Mouse (Mus musculus): ENCODE data around the gene C8a.

Gene C8a

GRCm38 (mm10) chr4:104876323-104876722 is at the start of gene C8a:
C8a (minus strand) TSS chr4:104876398.
- no peak for DNase-seq

GRCm38 (mm10) chr4:104925383-104925782 is 49.2 kb upstream of the C8a start:
- DNase-seq = no peak

- DNase-seq = peak; percentile 26
These were observed 41.8 kb upstream of the C8a start for GRCm38 (mm10) chr4:104918017-104918416.

GRCm38 (mm10) chr4:104914711-104915247 is 38.6 kb upstream of the C8a start:
- no peak for DNase-seq

GRCm38 (mm10) chr4:104913291-104914129 is 37.3 kb upstream of the C8a start, which contains the start of gene Fyb2:
Fyb2 (plus strand) TSS chr4:104913456.
- DNase-seq = no peak

- DNase-seq = peak; percentile 60
These were observed 35.5 kb upstream of the C8a start for GRCm38 (mm10) chr4:104911685-104912084.

- no peak for DNase-seq
These were observed 28.9 kb upstream of the C8a start for GRCm38 (mm10) chr4:104905049-104905448.

- no peak for DNase-seq
These were observed 26.6 kb upstream of the C8a start for GRCm38 (mm10) chr4:104902836-104903235.

- no peak for DNase-seq
These were observed 18.0 kb upstream of the C8a start for GRCm38 (mm10) chr4:104894004-104894734.

GRCm38 (mm10) chr4:104893588-104893987 is 17.4 kb upstream of the C8a start:
- no peak for DNase-seq

- peak; percentile 66 for DNase-seq
These were observed 15.5 kb upstream of the C8a start for GRCm38 (mm10) chr4:104891708-104892107.

GRCm38 (mm10) chr4:104888499-104889262 is 12.5 kb upstream of the C8a start:
- no peak for DNase-seq

GRCm38 (mm10) chr4:104887486-104887885 is 11.3 kb upstream of the C8a start:
- peak; percentile 51 for DNase-seq

- DNase-seq = no peak
These were observed 366 bp downstream of the C8a start for GRCm38 (mm10) chr4:104875832-104876231.

- peak; percentile 22 for DNase-seq
These were observed 6.0 kb downstream of the C8a start for GRCm38 (mm10) chr4:104870196-104870595.

GRCm38 (mm10) chr4:104869581-104869980 is 6.6 kb downstream of the C8a start:
- peak; percentile 79 for DNase-seq

- DNase-seq = no peak
These were observed 11.8 kb downstream of the C8a start for GRCm38 (mm10) chr4:104864397-104864796.

GRCm38 (mm10) chr4:104861241-104861640 is 15.0 kb downstream of the C8a start:
- DNase-seq = no peak

GRCm38 (mm10) chr4:104857823-104858222 is 18.4 kb downstream of the C8a start:
- DNase-seq = no peak

- DNase-seq = no peak
These were observed 19.2 kb downstream of the C8a start, which contains the start of gene Gm17662 for GRCm38 (mm10) chr4:104857029-104857428. Gm17662 (plus strand) TSS chr4:104857329.

GRCm38 (mm10) chr4:104855216-104855615 is 21.0 kb downstream of the C8a start:
- DNase-seq = no peak

GRCm38 (mm10) chr4:104843546-104843945 is 32.7 kb downstream of the C8a start:
- no peak for DNase-seq

- no peak for DNase-seq
These were observed 34.0 kb downstream of the C8a start for GRCm38 (mm10) chr4:104842204-104842603.
